Mouse (Mus musculus) ovary, postnatal 10 days (tissue): ENCODE measurements around the gene Bicra.
A peak's percentile ranks its signal among the peaks of the same experiment; 100 is the strongest.

Source experiments
- DNase-seq: peaks from one replicate; pipeline ENCODE4 v3.0.0; 2022; ENCODE audit warnings: low spot score

The Bicra gene

DNA sequence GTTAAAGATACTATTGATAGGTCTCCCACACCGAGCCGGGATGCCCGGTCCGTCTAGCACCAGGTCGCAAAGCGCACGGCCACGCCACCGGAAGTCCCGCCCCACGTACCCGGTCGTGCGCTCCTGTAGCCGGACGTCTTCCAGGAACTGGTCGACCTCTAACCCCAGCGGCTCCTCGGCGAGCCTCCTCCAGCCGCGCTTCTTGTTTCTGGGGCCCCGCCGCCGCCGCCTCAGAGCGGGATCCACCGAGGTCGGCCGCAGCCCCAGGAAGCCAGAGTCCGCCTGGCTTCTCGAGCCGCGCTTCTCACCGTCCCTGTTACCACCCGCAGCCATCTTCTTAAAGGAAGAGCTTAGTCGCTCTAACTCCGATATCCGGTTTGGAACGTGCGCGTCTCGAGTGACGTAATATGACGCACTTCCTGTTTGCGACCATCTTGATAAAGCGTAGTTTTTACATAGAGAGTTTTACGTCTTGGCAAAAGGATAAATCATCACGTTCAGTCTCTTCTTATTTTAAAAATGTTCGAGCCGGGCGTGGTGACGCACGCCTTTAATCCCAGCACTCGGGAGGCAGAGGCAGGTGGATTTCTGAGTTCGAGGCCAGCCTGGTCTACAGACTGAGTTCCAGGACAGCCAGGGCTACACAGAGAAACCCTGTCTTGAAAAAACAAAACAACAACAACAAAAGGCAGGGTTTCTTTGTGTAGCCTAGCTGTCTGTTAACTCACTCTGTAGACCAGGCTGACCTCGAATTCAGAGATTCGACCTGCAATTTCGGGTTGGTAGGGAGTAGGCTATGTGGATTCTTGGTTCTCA, 101.8 kb downstream of the Bicra start, which contains the start of gene Nop53:
Nop53 (minus strand) TSS at position 354 of the 816 bp plus-strand sequence.
- peak; percentile 80 for DNase-seq

DNA sequence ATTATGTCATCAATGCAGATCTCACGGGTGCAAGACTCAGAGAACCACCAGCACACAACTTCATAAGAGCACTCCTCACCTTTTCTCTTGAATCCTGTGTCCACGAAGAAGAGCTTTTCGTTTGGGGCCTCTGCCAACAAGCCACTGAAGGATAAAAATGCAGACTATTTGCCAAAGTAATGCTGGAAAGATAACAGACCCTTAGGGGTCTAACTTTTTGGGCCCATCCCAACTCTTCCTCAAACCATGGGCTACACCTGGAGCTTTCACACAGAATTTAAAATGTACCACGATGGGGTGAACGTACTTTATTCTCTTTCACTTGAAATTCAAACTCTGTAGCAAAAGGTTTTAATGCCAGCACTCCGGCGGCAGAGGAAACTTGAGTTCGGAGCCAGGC, 102.5 kb downstream of the Bicra start:
- no peak for DNase-seq

DNA sequence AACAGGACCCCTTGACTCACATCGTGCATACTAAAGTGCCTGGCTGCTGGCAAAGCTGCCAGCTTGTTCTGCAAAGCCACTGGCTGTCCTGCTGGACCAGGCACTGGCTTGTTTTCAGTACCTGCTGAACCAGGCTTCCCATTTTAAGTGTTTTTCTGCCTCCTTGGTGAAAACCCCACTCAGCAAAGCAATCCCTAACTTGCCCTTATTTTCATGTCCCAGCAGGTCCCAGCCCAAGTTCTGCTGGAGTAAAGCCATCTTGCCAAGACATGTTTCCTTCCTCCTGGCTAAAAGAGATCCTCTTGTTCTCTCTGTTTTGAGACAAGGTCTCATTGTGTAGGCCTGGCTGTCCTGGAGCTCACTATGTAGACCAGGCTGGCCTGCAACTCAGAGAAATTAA, 103.4 kb downstream of the Bicra start:
- DNase-seq, result no peak

DNA sequence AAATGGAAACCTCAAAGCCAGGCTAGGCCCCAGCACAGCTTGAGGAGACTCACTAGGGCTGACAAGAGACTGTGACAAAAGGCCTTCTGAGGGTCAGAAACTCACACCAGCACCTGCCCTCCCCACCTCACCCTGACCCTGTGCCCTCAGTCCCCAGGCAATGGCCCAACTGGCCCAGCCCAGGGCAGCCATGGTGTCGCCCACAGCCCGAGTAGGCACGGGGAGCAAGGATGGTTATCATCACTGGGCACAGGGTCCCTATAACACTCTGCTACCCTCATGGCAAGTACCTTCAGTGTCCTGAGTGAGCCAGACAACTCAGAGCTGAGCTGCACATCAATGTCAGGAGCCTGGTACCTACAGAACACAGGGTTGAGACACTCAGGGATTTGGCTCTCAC, 109.1 kb downstream of the Bicra start:
- no peak for DNase-seq

DNA sequence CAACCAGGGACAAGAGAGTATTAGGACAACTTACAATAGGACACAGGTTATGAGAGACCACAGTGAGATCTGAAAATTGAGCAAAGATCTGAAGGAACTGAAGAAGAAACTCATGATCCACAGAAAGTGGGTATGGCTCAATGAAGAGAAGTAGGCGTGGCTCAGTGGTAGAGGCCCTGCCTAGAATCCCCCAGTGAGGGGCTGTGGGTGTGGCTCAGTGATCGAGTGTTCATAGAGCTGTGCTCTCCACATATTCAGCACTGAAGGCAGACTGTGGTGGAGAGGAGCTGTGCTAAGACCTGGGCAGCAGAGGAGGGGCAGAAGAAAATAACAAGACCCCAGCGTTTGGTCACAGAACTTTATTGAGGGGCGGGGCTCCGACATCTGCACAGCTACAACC, 110.2 kb downstream of the Bicra start:
- DNase-seq, result no peak

DNA sequence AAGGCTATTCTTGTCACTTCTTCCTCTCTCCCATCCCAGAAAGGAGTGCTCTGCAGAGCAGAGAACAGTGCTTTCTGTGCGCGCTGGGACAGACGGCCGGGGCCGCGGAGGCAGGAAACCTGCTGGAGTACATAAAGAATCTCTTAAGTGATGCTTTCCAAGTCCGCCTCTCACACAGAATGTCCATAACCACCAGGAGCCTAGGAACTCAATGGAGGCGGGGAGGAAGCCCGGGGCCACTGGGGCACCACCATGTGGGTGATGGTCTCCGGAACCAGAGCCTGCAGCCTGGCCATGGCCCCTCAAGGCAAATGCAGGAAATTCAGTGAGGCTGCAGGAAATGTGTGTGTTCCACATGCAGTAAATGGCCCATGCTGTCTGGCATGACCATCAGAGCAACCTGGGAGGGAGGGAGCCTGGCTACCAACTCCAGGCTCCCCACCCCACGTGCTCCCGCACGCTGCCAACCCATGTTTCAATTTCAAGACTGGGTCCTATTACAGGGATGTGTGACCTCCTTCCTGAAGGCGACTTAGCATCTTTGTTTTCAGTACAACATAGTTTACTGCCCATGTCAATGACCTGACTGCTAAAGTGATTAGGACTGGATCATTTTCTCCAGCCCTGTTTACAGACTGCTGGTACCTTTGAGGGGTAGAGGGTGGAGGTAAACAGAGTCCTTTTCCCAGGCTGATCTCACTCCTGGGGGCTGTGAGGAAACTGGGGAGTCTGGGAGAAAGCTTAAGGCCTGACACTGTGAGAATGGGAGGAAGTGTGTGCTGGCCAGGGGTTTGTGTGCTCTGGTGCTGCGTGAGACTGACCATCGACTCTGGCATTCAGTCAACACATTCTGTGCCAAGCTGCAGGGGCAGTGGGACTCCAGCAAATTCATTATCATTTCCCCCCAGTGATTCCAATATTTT, 114.0 kb downstream of the Bicra start:
- DNase-seq, result no peak

DNA sequence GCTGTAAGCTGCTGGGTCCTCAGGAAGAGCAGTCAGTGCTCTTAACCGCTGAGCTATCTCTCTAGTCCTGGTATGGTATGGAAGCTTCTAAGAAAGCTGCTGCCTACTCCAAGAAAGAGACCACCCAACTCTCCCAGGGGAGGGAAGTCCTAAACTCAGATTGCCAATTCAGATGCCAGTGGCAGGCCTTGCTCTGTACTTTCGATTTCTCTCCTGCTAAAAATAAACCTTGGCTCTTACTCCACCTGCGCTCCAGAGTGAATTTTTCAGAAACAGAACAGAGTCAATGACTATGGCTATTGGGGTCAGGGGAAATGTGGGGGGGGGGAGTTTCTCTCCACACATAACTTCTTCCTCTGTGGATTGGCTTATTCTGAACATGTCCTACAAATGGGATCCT, 116.1 kb downstream of the Bicra start:
- no peak for DNase-seq

DNA sequence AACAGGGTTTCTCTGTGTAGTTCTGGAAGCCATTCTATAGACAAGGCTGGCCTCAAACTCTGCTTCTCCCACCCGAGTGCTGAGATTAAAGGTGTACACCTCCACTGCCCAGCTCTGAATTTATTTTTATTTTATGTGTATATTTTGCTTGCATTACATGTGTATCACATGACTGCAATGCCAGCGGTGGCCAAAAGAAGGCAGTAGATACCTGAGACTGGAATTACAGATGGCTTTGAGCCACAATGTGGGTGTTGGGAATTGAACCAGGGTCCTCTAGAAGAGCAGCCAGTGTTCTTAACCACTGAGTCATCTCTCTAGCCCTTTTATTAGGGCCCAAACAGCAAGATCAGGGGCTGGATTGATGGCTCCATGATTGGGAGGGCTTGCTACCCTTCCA, 117.2 kb downstream of the Bicra start:
- DNase-seq, result no peak

DNA sequence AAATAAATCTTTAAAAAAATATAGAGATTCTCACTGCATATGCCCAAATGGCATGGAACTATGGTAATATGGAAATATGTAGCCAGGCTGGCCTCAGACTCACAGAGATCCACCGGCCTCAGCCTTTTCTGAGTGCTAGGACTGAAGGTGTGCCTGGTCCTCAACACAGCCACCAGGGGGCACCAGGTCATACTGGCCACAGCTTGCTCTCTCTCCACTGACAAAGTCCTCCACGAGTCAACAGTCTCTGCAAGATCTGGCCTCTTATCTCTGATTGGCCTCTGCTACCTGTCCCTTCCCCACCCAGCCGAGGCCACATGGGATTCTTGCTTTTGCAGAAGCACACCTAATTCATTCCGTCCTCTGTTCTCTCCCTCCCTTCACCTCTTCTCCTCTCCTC, 117.8 kb downstream of the Bicra start:
- DNase-seq, result no peak

DNA sequence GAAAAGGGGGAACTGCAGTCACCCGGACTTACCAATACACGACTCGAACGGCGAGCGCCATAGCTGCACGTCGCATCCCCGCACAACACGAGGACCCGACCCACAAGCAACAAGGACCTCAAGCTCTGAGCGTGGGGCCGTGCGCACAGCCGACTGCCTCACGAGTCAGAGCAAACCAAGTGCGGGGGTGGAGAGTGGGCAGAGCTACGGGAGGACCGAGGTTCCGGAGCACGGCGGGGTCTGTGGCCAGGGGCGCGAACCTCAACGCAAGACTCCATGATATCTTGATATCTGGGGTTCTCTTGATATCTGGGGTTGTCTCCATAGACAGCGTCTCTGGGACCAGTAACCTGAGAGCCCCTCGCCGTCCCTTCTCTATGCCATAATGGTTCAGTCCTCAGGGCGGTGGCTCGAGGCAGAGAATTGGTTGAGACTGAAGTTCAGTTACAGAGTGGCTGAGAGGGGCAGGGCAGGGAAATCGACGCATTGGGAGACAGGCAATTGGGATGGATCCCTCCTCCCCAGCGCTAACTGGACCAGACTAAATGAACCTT, 125.4 kb downstream of the Bicra start, which contains the start of gene Selenow:
Selenow (minus strand) TSS at position 183 of the 554 bp plus-strand sequence.
- DNase-seq, result peak; percentile 87

DNA sequence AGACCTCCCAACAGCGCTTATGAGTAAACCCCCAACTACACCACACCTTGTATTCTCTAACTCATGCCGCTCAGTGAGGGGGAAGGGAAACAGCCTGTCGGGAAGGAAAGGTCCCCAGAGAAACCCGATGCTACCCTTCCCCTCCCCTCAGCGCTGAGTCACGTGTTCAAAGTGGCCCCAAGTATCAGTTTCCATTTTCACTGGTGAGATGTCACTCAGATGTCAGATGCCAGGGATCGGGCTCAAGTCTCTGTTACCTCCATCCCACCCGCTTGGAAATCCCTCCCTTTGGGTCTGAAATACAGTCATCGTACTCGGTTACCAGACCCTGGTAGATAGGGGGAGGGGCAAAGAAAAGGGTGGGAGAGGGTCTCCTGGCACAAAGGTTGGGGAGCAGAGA, 125.9 kb downstream of the Bicra start:
- no peak for DNase-seq
